Mouse (Mus musculus) C2C12 (cell line): ENCODE measurements at regions not wholly inside any gene's neighbourhood (a gene's known extent, or its start where the extent isn't known, plus 50 kb on each side); places are given as distances from the start of the nearest gene placed in this dataset.

Experiments
- CTCF ChIP-seq: IDR thresholded peaks from one replicate; pipeline ENCODE4 v1.5.1; 2011; ENCODE audit not compliant: control insufficient read depth, insufficient read depth, insufficient read length
- FOSL1 ChIP-seq: IDR thresholded peaks from one replicate; pipeline ENCODE4 v1.8.0; 2011; ENCODE audit warnings: mild to moderate bottlenecking, low read length; ENCODE audit not compliant: poor library complexity, insufficient read depth, severe bottlenecking
- MAX ChIP-seq: IDR thresholded peaks from one replicate; pipeline ENCODE4 v1.6.1; 2011; ENCODE audit warnings: mild to moderate bottlenecking, control low read depth
- MYOG ChIP-seq: IDR thresholded peaks from one replicate; pipeline ENCODE4 v1.6.1; 2011; ENCODE audit not compliant: control insufficient read depth, insufficient read length; ENCODE audit errors: extremely low read depth
- USF1 ChIP-seq: IDR thresholded peaks from one replicate; pipeline ENCODE4 v1.6.1; 2011; ENCODE audit warnings: low read depth, mild to moderate bottlenecking, control low read depth, moderate library complexity

DNA sequence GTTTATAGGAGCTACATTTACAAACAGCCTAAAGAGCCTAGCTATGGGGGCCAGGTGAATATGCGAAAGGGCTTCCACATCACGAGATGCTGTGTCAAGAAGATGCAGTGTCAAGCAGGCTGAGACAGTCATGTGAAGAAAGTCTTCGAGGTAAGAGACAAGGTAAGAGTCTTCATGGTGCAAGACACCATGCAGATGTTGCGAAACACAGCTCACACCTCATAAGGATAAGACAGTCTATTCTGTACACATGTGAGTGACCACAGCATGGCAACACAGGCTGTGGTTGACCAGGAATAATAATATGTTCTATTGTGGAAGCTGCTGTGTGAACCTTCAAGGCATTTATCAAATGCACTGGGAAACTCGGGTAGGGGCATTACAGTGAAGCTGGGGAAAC lies 153.4 kb downstream of the Ttc8 start:
- TF ChIP-seq MAX (no peak), CTCF (no peak), USF1 (no peak), FOSL1 (no peak), MYOG (no peak)
